Mouse (Mus musculus): ENCODE measurements around the gene C3ar1. TPM values are rescaled to one million over a fixed set of nuclear protein-coding genes. Genes with fewer than 3 reads are reported as not detected.
A peak's percentile ranks its signal among the peaks of the same experiment; 100 is the strongest.

The C3ar1 gene
- polyA plus RNA-seq, 1 experiment, result 808 TPM

DNA sequence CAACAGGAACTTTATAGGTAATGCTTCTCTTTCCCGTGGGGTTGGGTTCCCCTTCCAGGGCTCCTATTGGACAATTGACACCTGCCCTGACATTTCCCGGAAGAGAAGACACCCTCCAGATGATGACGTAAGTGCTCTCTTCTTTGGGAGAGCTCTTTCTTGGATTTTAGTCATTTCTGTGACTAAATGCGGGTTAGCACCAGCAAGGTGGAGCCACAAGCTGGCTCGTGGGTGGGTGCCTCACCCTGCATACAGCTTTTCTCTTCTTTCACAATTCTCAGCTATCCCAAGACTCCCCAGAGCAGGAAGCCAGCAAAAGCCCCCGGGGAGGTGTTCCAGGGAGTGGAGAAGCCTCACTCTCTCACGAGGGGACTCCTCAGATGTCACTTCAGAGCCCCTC, 23.1 kb downstream of the C3ar1 start:
- Histone ChIP-seq H3K4me1 (ENCODE audit: control insufficient read depth, insufficient read depth, low read length) (no peaks in the 10 kb centered on the region), H3K4me3 (ENCODE audit: insufficient read depth, low read length) (no peak overlapping the region), H3K27ac (ENCODE audit: insufficient read depth, low read depth, low read length) (no peak overlapping the region)
- TF ChIP-seq POLR2A (IDR thresholded peaks at IDR 0.05; ENCODE audit: borderline replicate concordance, low read depth, low read length), result no peak

DNA sequence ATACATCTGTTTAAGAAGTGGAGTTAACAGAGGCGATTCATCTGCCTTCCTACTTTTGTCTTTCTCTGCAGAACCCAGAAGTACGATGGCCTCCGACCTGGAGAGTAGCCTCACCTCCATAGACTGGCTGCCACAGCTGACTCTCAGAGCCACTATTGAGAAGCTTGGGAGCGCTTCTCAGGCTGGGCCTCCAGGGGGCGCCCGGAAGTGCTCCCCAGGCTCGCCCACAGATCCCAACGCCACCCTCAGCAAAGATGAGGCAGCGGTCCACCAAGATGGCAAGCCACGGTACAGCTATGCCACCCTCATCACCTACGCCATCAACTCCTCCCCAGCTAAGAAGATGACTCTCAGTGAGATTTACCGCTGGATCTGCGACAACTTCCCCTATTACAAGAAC, 27.9 kb downstream of the C3ar1 start:
- peaks cover 23% of the 10 kb centered on the region for H3K4me1 ChIP-seq (ENCODE audit: control insufficient read depth, insufficient read depth, low read length)
- H3K27ac ChIP-seq (ENCODE audit: insufficient read depth, low read depth, low read length), result no peak overlapping the region
- no peak overlapping the region for H3K4me3 ChIP-seq (ENCODE audit: insufficient read depth, low read length)
- no peak for TF ChIP-seq CTCF (IDR thresholded peaks at IDR 0.05; ENCODE audit: low read depth, low read length)
- TF ChIP-seq POLR2A (IDR thresholded peaks at IDR 0.05; ENCODE audit: borderline replicate concordance, low read depth, low read length), result no peak

DNA sequence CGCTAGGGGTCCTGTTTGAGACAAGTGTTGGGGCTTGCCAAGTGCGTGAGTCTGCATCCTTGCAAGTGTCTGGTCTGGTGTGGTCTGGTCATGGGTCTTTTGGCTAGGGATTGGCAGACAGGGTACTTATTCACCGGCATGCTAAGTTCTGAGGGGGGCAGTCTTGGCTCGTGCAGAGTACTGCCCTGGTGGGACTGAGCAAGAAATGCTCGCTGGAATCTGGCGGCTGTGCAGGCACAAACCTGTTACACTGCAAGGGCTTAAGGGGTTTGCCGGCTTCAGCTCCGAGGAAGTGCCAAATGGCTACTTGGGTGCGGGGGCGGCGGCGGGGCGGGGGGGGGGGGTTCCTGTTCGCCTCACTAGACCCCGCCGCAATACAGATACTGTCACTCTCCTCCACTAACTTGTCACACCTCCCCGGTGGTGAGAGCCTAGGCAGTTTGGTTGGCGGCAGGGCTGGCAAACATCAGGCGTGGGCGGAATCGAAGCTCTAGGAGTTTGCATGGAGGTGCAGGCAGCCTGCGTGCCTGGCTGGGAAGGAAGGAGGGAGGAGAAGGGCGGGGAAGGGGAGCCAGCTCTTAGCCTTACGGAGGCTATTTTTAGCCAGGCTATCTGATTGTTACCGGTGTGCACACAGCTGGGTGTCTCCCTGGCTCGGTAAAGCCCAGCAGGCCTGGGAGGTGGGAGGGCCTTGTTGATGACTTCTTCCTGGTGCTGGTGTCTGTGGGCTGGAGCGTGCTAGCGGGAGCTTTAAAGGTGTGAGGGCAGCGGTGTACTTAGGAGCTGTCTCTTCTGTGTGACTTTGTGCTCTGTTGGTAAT, 29.8 kb downstream of the C3ar1 start:
- Histone ChIP-seq H3K4me3 (ENCODE audit: insufficient read depth, low read length) (peak overlapping the region; percentile 7; the same call in 1 of the 2 replicates), H3K4me1 (ENCODE audit: control insufficient read depth, insufficient read depth, low read length) (peaks cover 36% of the 10 kb centered on the region), H3K27ac (ENCODE audit: insufficient read depth, low read depth, low read length) (no peak overlapping the region)
- no peak for TF ChIP-seq POLR2A (IDR thresholded peaks at IDR 0.05; ENCODE audit: borderline replicate concordance, low read depth, low read length)
- no peak for TF ChIP-seq CTCF (IDR thresholded peaks at IDR 0.05; ENCODE audit: low read depth, low read length)

DNA sequence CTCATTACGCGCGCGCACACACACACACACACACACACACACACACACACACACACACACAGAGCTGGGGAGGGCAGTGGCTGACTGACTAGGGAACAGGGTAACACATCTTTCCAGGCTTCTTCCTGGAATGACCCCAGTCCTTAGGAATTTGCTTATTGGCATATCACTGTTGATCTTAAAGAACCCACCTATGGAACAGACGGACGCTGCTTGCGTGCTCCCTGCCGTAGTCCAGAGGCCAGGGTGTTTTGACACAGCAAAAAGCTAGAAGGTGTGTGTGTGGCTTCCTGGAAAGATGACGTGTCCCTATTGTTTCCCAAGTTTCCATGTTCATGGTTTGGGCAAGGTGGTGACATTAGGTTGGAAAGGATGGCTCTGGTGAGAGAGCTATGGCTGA, 30.8 kb downstream of the C3ar1 start:
- TF ChIP-seq POLR2A (IDR thresholded peaks at IDR 0.05; ENCODE audit: borderline replicate concordance, low read depth, low read length) (no peak), CTCF (IDR thresholded peaks at IDR 0.05; ENCODE audit: low read depth, low read length) (no peak)
- Histone ChIP-seq H3K27ac (ENCODE audit: insufficient read depth, low read depth, low read length) (no peak overlapping the region), H3K4me3 (ENCODE audit: insufficient read depth, low read length) (no peak overlapping the region), H3K4me1 (ENCODE audit: control insufficient read depth, insufficient read depth, low read length) (peaks cover 41% of the 10 kb centered on the region)

- TF ChIP-seq POLR2A (IDR thresholded peaks at IDR 0.05; ENCODE audit: borderline replicate concordance, low read depth, low read length) (no peak), CTCF (IDR thresholded peaks at IDR 0.05; ENCODE audit: low read depth, low read length) (no peak)
- H3K4me1 ChIP-seq (ENCODE audit: control insufficient read depth, insufficient read depth, low read length), result peaks cover 41% of the 10 kb centered on the region
- H3K27ac ChIP-seq (ENCODE audit: insufficient read depth, low read depth, low read length), result no peak overlapping the region
- H3K4me3 ChIP-seq (ENCODE audit: insufficient read depth, low read length), result no peak overlapping the region
Observed at GRCm38 (mm10) chr6:122824086-122824485, 31.9 kb downstream of the C3ar1 start.

DNA sequence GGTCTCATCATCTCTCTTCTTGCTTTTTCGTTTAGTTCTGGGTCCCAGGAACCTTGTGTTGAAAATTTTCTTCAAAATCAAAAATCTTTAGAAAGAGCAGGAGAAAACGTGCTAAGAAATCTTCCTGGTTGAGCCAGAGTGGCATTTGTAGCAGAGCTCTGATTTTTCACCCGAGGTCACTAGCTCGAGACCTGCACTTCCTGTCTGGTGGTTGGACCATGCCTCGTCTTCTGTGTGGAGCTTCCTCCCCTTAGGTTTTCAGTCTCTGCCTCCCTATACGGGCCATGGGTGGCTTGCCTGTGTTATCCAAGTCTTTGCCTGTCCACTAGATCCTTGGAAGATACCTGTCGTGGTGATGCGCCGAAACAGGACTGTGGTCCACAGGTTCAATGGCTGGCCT, 34.1 kb downstream of the C3ar1 start:
- no peak for TF ChIP-seq CTCF (IDR thresholded peaks at IDR 0.05; ENCODE audit: low read depth, low read length)
- no peak for TF ChIP-seq POLR2A (IDR thresholded peaks at IDR 0.05; ENCODE audit: borderline replicate concordance, low read depth, low read length)
- H3K4me3 ChIP-seq (ENCODE audit: insufficient read depth, low read length), result peak overlapping the region; percentile 72
- H3K4me1 ChIP-seq (ENCODE audit: control insufficient read depth, insufficient read depth, low read length), result peaks cover 44% of the 10 kb centered on the region
- 0 out of 2 replicates have a peak overlapping the region, but pooled peaks have one; percentile 3 for H3K27ac ChIP-seq (ENCODE audit: insufficient read depth, low read depth, low read length)

DNA sequence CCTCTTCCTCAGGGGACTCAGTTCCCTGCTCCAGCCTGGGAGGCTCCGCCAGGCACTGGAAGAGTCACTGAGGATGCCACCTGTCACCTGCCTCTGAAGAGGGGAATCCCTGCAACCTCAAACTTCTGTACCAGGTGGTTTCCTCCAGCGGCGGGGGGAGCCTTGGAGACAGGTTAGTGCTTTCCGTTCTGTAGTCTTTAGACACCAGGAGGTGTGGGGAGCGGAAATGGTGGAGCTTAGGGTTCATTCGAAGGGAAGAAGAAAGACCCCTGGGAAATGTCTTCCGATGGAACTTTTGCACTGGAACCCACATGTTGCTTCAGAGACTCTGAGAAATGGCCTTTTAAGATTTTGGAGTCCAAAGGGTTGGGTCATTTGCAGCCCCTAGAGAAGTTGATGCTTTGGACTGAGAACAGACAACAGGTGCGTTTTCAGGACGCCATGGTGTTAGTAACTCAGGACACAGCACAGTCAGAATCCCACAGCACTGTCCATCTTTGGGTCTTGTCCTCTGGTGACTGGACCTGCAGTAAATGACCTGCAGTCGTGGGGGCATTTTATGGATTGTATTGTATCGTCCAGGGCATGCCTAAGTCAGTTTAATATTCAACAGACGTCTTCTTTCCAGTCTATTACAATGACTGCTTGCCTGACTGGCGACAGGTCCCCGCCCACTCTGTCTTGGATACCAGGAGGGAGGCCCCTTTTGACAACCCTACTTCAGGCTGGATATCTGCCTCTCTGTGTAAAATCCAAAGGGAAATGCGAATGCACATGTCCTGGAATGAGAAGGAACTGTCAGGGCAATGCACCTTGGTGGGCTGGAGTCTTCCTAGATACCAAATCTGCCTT, 34.9 kb downstream of the C3ar1 start:
- TF ChIP-seq POLR2A (IDR thresholded peaks at IDR 0.05; ENCODE audit: borderline replicate concordance, low read depth, low read length) (no peak), CTCF (IDR thresholded peaks at IDR 0.05; ENCODE audit: low read depth, low read length) (no peak)
- Histone ChIP-seq H3K27ac (ENCODE audit: insufficient read depth, low read depth, low read length) (0 out of 2 replicates have a peak overlapping the region, but pooled peaks have one; percentile 3), H3K4me1 (ENCODE audit: control insufficient read depth, insufficient read depth, low read length) (peaks cover 39% of the 10 kb centered on the region), H3K4me3 (ENCODE audit: insufficient read depth, low read length) (peak overlapping the region; percentile 72)

DNA sequence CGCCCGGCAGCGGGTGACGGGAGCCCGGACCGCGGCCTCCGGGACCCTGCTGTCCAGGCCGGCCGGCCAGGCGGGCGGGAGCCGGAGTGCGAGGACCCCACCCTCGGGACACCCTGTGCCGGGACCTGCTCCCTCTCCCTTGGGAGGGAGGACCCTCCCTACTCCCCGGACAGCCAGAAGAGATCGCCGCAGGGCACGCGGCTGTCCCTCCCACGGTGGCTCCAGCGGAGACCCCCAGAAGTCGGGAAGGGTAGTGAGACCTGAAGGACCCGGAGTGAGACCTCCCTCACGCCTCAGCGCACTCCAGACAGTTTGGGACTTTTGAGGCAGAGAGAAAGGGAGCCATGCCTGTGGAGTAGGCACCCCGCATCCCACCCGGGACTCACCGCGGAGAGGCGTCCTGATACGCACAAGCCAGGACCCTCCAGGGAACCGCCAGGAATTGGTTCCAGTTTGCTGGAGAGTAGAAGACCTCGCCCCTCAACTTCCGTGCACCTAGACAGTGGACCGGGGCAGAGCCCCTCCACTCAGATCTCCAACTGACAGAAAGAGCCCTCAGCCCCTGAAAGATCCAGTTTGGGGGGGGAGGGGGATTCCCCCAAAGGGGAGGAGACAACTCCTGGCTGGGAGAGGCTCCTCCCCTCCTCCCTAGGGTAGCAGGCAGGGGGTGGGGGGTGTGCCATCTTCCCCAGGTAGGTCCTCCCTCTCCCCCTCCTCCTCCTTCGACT, 35.7 kb downstream of the C3ar1 start:
- peak overlapping the region; percentile 72 for H3K4me3 ChIP-seq (ENCODE audit: insufficient read depth, low read length)
- peak overlapping the region; percentile 39 for H3K27ac ChIP-seq (ENCODE audit: insufficient read depth, low read depth, low read length)
- H3K4me1 ChIP-seq (ENCODE audit: control insufficient read depth, insufficient read depth, low read length), result peaks cover 34% of the 10 kb centered on the region
- no peak for TF ChIP-seq CTCF (IDR thresholded peaks at IDR 0.05; ENCODE audit: low read depth, low read length)
- no peak for TF ChIP-seq POLR2A (IDR thresholded peaks at IDR 0.05; ENCODE audit: borderline replicate concordance, low read depth, low read length)

DNA sequence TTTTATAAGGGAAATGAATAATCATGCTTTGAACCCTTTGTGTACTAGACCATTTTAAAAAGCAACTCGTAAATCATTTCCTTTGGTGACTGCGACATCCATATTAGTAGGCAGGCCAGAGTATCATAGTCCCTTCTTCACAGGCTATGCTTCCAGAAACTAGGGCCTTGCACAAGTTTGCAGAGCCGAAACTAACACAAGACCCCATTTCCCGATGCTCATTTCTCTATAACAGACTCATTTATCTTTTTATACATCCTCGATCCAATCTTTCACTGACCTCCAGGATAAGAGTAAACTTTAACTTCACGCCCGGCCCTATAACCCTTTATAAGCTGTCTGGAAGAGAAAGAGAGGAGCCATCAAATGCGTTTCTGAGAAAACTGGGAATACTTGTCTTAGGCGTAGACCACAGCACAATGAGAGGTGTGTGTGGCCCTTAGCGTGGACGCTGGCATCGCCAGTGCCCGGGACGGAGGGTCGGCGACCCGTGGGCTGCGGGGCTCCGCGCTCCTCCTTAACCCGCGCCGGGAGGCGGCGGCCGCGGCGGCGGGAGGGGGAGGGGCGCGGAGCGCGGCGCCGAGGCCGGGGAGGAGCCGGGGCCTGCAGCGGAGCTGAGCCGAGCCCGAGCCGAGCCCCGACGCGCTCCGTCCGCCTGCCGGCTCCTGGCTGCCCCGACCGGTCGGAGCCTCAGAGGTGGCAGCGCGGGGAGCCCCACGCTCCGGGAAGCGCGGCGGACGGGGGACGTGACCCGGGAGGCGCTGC, 36.5 kb downstream of the C3ar1 start, which contains the start of gene Foxj2:
TSS of gene Foxj2 (plus strand) at position 609 of the 765 bp plus-strand sequence.
- H3K4me3 ChIP-seq (ENCODE audit: insufficient read depth, low read length), result peak within 1 kb of the TSS; percentile 72
- H3K27ac ChIP-seq (ENCODE audit: insufficient read depth, low read depth, low read length), result peak within 1 kb of the TSS; percentile 56
- H3K4me1 ChIP-seq (ENCODE audit: control insufficient read depth, insufficient read depth, low read length), result peaks cover 28% of the 10 kb centered on the region
- TF ChIP-seq CTCF (IDR thresholded peaks at IDR 0.05; ENCODE audit: low read depth, low read length), result no peak
- no peak for TF ChIP-seq POLR2A (IDR thresholded peaks at IDR 0.05; ENCODE audit: borderline replicate concordance, low read depth, low read length)

Measured in bone marrow macrophage, adult 2 months (primary cell).